13 mouse cellular contexts compared by ENCODE assay signal in genomic region chr2:135029288-135029687, GRCm38 (mm10).
DNase-seq lines count a peak whose midpoint lies in the region; ATAC-seq lines count a peak whose summit lies in the region.
"Had no signal": no experiment of that assay in that cellular context is flagged by ENCODE, and none has a peak within 500 bp of the region (broad histone marks: within the 10 kb centered on the region; RNA-seq: fewer than 3 reads in every experiment).

No protein-coding gene starts in this region.

- no peaks in the 10 kb centered on the region for H3K9me3 ChIP-seq in embryonic facial prominence, embryonic 10.5 days
- no peaks in the 10 kb centered on the region for H3K9me3 ChIP-seq in hindbrain, embryonic 14.5 days (ENCODE audit: control insufficient read depth, low read length)
- H3K9me3 ChIP-seq in midbrain, embryonic 15.5 days = no peaks in the 10 kb centered on the region
- H3K9me3 ChIP-seq: embryonic facial prominence, embryonic 15.5 days; liver, embryonic 12.5 days had no signal

- H3K4me3 ChIP-seq in embryonic facial prominence, embryonic 10.5 days = 0 out of 2 replicates have a peak overlapping the region, but pooled peaks have one; percentile 6
- H3K4me3 ChIP-seq in hindbrain, embryonic 14.5 days (replicated peaks; ENCODE audit: low read length) = no peak overlapping the region
- H3K4me3 ChIP-seq in midbrain, embryonic 15.5 days = peak overlapping the region; percentile 2; the same call in 1 of the 2 replicates
- H3K4me3 ChIP-seq: embryonic facial prominence, embryonic 15.5 days; liver, embryonic 12.5 days had no signal

- intact Hi-C loops in left cerebral cortex, postnatal 10 days (cut with DNase I) = no loop called here
- intact Hi-C loops in left cerebral cortex, postnatal 36 days (cut with DNase I) = no loop called here

- peak; percentile 55 for ATAC-seq in hindbrain, embryonic 14.5 days (ENCODE audit: low FRiP score)
- peak; percentile 62 for ATAC-seq in midbrain, embryonic 15.5 days (replicated peaks)
- no peak for ATAC-seq in megakaryocyte progenitor cell, adult 5-6 weeks (replicated peaks; ENCODE audit: poor library complexity)
- ATAC-seq: activated CD4-positive, CD25-positive, alpha-beta regulatory T cell, adult 4 months; liver, embryonic 12.5 days had no signal

- DNase-seq in embryo, embryonic 10 days (ENCODE audit: low spot score) = peak; percentile 11
- DNase-seq in embryo, embryonic 11 days = no peak
- no peak for DNase-seq in embryonic facial prominence, embryonic 10.5 days (ENCODE audit: low spot score)
- no peak for DNase-seq in hindbrain, embryonic 14.5 days (ENCODE audit: low spot score)
- no peak for DNase-seq in left cerebral cortex, postnatal 10 days (ENCODE audit: extremely low spot score in 1 of 2, low spot score in 2 of 2)
- DNase-seq in left cerebral cortex, postnatal 36 days (ENCODE audit: low spot score in 2 of 2) = no peak
- DNase-seq: kidney, adult 11 months; right cerebral cortex, postnatal 14 days had no signal

- peak overlapping the region; percentile 51; the same call in 1 of the 2 replicates for H3K27ac ChIP-seq in embryonic facial prominence, embryonic 10.5 days (replicated peaks)
- peak overlapping the region; percentile 44; the same call in 1 of the 2 replicates for H3K27ac ChIP-seq in hindbrain, embryonic 14.5 days
- peak overlapping the region; percentile 42 for H3K27ac ChIP-seq in midbrain, embryonic 15.5 days
- H3K27ac ChIP-seq: embryonic facial prominence, embryonic 15.5 days; liver, embryonic 12.5 days had no signal

- no peaks in the 10 kb centered on the region for H3K36me3 ChIP-seq in embryonic facial prominence, embryonic 10.5 days (replicated peaks)
- H3K36me3 ChIP-seq in hindbrain, embryonic 14.5 days (replicated peaks; ENCODE audit: control insufficient read depth, insufficient read depth) = no peaks in the 10 kb centered on the region
- no peaks in the 10 kb centered on the region for H3K36me3 ChIP-seq in midbrain, embryonic 15.5 days (replicated peaks)
- H3K36me3 ChIP-seq: embryonic facial prominence, embryonic 15.5 days; liver, embryonic 12.5 days had no signal

- H3K4me1 ChIP-seq in embryonic facial prominence, embryonic 10.5 days = peaks cover 12% of the 10 kb centered on the region
- H3K4me1 ChIP-seq in hindbrain, embryonic 14.5 days (replicated peaks; ENCODE audit: control insufficient read depth, insufficient read depth, low read length) = peaks cover 16% of the 10 kb centered on the region; the same call in 1 of the 2 replicates
- H3K4me1 ChIP-seq in midbrain, embryonic 15.5 days = peaks cover 14% of the 10 kb centered on the region

- H3K27me3 ChIP-seq in embryonic facial prominence, embryonic 10.5 days (replicated peaks; ENCODE audit: low read depth, poor library complexity, severe bottlenecking) = no peaks in the 10 kb centered on the region
- no peaks in the 10 kb centered on the region for H3K27me3 ChIP-seq in hindbrain, embryonic 14.5 days (ENCODE audit: control insufficient read depth, insufficient read depth, low read length)
- H3K27me3 ChIP-seq in midbrain, embryonic 15.5 days (replicated peaks) = no peaks in the 10 kb centered on the region
- H3K27me3 ChIP-seq: embryonic facial prominence, embryonic 15.5 days; liver, embryonic 12.5 days had no signal

- WGBS in embryonic facial prominence, embryonic 10.5 days = 47% methylated on average over 5 of the region's 5 CpGs
- 16% methylated on average over 5 of the region's 5 CpGs for WGBS in hindbrain, embryonic 14.5 days
- WGBS in midbrain, embryonic 15.5 days = 12% methylated on average over 5 of the region's 5 CpGs

- no peak overlapping the region for H3K9ac ChIP-seq in hindbrain, embryonic 14.5 days
- H3K9ac ChIP-seq in midbrain, embryonic 15.5 days = no peak overlapping the region
- H3K9ac ChIP-seq: embryonic facial prominence, embryonic 15.5 days; liver, embryonic 12.5 days had no signal

- H3K4me2 ChIP-seq in hindbrain, embryonic 14.5 days (replicated peaks) = peak overlapping the region; percentile 27
- H3K4me2 ChIP-seq in midbrain, embryonic 15.5 days = peak overlapping the region; percentile 42
- H3K4me2 ChIP-seq: embryonic facial prominence, embryonic 15.5 days; liver, embryonic 12.5 days had no signal
